Mouse (Mus musculus) neural tube, embryonic 13.5 days (tissue): ENCODE data around the gene Itpkb. TPM values are rescaled to one million over a fixed set of nuclear protein-coding genes. Genes with fewer than 3 reads are reported as not detected.
"Not testable (repeated sequence)": the region's sequence is repeated elsewhere in the genome, so short reads cannot be mapped to it uniquely, and the experiment has no call there.

Source experiments
- ATAC-seq: fragments of 200-750 bp; cut with Nextera tagmentation; 2 replicates; pipeline ENCODE4 v1.8.0; 2017; ENCODE audit warnings: low read depth, mild to moderate bottlenecking, moderate TSS enrichment, moderate library complexity
- H3K27ac ChIP-seq: fragments of 300-500 bp; sonication (generic); replicated peaks from 2 replicates; pipeline ENCODE4 v1.5.1; 2015; ENCODE audit warnings: moderate library complexity, mild to moderate bottlenecking, inconsistent platforms
- H3K27me3 ChIP-seq: fragments of 300-500 bp; sonication (generic); 2 replicates; pipeline ENCODE4 v1.6.1; 2015; ENCODE audit warnings: mild to moderate bottlenecking, inconsistent platforms
- H3K36me3 ChIP-seq: fragments of 300-500 bp; sonication (generic); 2 replicates; pipeline ENCODE4 v1.6.1; 2015; ENCODE audit warnings: mild to moderate bottlenecking, inconsistent platforms
- H3K4me1 ChIP-seq: fragments of 300-500 bp; sonication (generic); replicated peaks from 2 replicates; pipeline ENCODE4 v1.6.1; 2015; ENCODE audit warnings: inconsistent platforms
- H3K4me2 ChIP-seq: fragments of 300-500 bp; sonication (generic); 2 replicates; pipeline ENCODE4 v1.6.1; 2015; ENCODE audit warnings: inconsistent platforms, mild to moderate bottlenecking, moderate library complexity
- H3K4me3 ChIP-seq: fragments of 300-500 bp; sonication (generic); 2 replicates; pipeline ENCODE4 v1.5.1; 2015; ENCODE audit warnings: mild to moderate bottlenecking, inconsistent platforms
- H3K9ac ChIP-seq: fragments of 300-500 bp; sonication (generic); 2 replicates; pipeline ENCODE4 v1.6.1; 2015; ENCODE audit warnings: moderate library complexity, mild to moderate bottlenecking, inconsistent platforms
- H3K9me3 ChIP-seq: fragments of 300-500 bp; sonication (generic); 2 replicates; pipeline ENCODE4 v1.6.1; 2016; ENCODE audit warnings: inconsistent platforms
- WGBS: fragments of 180-500 bp; shearing (Covaris S2); methylation state at CpG from one replicate; pipeline ENCODE4 v1.1.7; 2015; 5-methylcytosine and 5-hydroxymethylcytosine counted together
- polyA plus RNA-seq: library from polyadenylated mRNA; unstranded; fragments of >200 nt; fragmentation: Nextera tagmentation; extraction: Ambion mirVana; gene quantifications from 2 replicates; pipeline ENCODE4 v1.2.1, GENCODE M21; 2015

Gene Itpkb
- polyA plus RNA-seq, 1 experiment from 2014 or later: 3.9 TPM

DNA sequence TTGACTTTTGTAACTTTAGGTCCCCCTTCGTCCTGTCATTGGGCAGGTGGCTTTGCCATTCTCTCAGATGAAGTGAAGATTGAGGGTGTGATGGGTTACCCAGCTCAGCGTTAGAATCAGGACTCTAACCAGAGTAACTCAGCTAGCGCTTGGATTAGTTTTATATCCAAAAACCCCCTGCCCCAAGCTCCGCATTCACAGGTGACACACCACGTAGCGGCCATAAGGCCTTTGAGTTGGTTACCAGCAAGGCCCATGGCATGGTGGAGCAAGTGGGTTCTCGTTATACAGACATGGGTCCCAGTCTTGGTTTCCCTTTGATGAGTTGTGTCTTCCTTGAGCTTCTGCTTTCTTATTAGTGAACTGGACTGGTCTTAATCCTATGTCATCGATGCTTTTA is 53.6 kb downstream of the Itpkb start:
- H3K9me3 ChIP-seq: no peaks in the 10 kb centered on the region
- H3K4me1 ChIP-seq: peaks cover 24% of the 10 kb centered on the region
- no peak overlapping the region for H3K27ac ChIP-seq
- no peaks in the 10 kb centered on the region for H3K27me3 ChIP-seq
- H3K4me2 ChIP-seq: no peak overlapping the region
- ATAC-seq: no peak
- no peak overlapping the region for H3K4me3 ChIP-seq
- H3K9ac ChIP-seq: no peak overlapping the region
- WGBS: 92% methylated on average over 8 of the region's 8 CpGs
- no peaks in the 10 kb centered on the region for H3K36me3 ChIP-seq

- no peak overlapping the region for H3K9ac ChIP-seq
- peaks cover 24% of the 10 kb centered on the region for H3K4me1 ChIP-seq
- H3K27me3 ChIP-seq: no peaks in the 10 kb centered on the region
- 72% methylated on average over 10 of the region's 10 CpGs for WGBS
- H3K4me3 ChIP-seq: no peak overlapping the region
- H3K36me3 ChIP-seq: no peaks in the 10 kb centered on the region
- no peak overlapping the region for H3K4me2 ChIP-seq
- ATAC-seq: no peak
- no peaks in the 10 kb centered on the region for H3K9me3 ChIP-seq
- H3K27ac ChIP-seq: no peak overlapping the region
Measured at GRCm38 (mm10) chr1:180384486-180384885, 54.2 kb downstream of the Itpkb start.

DNA sequence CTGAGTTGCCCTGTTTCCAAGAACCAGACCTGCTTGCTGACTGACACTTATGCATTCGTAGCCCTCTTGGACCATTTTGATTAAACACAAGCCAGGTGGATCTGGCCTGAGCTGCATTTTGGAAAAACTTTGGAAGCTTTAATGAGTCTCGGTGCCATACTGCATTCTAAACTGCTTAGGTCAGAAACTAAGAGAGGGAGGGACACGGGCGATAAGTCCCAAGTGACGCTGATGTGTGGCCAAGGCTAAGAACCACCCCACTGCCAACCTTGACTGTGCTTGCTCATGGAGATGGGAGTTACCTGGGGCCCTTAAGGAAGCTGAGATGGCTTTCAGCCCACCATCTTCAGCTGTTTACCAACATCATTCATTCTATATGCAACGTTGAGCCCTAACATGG is 55.0 kb downstream of the Itpkb start:
- Histone ChIP-seq H3K4me1 (peaks cover 24% of the 10 kb centered on the region), H3K4me3 (no peak overlapping the region), H3K27ac (no peak overlapping the region), H3K36me3 (no peaks in the 10 kb centered on the region), H3K4me2 (no peak overlapping the region), H3K27me3 (no peaks in the 10 kb centered on the region), H3K9me3 (no peaks in the 10 kb centered on the region), H3K9ac (no peak overlapping the region)
- WGBS: 86% methylated on average over 6 of the region's 6 CpGs
- no peak for ATAC-seq

DNA sequence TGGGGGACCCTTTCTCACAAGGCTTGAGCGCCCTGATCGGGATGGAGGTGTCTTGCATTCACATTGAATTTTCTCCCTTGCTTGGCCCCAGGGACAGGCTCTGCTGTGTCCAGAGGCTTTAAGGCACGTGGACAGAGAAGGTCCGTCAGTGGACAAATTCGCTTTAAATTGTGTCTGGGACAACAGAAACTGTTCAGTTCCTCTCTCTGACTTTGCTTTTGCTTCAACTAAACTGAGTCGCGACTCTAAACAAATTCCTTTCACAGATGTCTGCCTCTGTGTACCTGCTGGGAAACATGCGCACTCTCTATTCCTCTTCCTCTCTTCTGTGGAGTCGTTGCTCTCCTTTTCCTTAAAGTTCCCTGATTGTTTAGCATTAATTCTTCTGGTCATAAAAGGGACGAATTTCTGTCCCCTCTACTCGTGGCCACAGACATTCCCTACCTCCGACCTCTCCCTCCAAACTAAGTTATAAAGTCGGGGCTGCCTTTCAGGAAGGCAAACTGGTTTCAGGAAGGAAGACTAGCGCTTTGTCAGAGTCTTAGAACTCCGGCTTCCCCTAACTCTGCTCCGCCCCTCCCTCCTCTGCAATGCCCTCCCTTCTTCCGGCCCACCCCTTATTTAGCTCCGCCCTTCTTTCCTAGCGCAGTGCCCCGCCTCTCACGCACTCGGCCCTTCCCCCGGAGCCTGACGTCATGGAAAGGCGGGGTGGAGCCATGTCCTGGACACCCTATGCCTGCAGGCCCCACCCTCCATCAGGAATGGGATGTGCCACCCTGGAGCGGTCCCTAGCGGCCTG is 56.9 kb downstream of the Itpkb start:
- Histone ChIP-seq H3K27ac (peak overlapping the region; percentile 77), H3K4me1 (peaks cover 24% of the 10 kb centered on the region), H3K4me2 (peak overlapping the region; percentile 62), H3K4me3 (peak overlapping the region; percentile 40), H3K9me3 (no peaks in the 10 kb centered on the region), H3K9ac (peak overlapping the region; percentile 64), H3K36me3 (no peaks in the 10 kb centered on the region), H3K27me3 (no peaks in the 10 kb centered on the region)
- ATAC-seq: peak; percentile 97
- 2% methylated on average over 27 of the region's 27 CpGs for WGBS

DNA sequence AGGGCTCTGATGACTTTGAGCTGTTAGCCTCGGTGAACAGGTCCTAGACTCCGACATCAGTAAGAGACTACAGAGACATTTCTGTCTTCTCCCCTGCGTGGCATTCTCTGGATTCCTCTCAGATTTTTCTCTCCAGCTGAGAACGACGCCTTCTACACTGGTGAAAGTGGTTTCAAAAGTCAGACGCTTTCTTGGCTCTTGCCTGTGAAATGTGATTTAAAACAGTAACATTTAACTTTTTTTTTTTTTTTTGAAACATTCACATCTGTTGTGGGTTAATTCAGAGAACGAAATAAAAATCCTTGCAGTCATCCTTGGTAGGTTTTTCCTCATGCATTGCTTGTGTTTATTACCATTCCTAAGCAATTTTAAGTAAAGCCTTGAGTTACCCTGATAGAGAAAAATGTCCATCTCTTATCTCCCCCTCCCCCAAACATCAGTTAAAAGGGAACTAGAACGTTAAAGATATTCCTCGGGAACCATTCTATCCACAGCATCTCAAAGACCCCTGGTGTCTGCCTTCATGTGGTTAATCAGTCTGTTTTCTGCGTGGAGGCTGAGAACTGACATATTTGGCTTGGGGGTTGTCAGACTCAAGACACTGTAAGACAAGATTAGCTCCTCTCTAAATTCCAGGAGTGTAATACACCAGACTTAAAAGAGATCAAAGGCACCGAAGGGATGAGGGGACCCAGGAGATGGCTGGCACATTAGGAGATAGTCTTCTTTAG is 57.6 kb downstream of the Itpkb start:
- no peaks in the 10 kb centered on the region for H3K9me3 ChIP-seq
- peak overlapping the region; percentile 62 for H3K4me2 ChIP-seq
- peak overlapping the region; percentile 75 for H3K27ac ChIP-seq
- H3K4me1 ChIP-seq: peaks cover 22% of the 10 kb centered on the region
- peak overlapping the region; percentile 64 for H3K9ac ChIP-seq
- H3K36me3 ChIP-seq: no peaks in the 10 kb centered on the region
- H3K4me3 ChIP-seq: peak overlapping the region; percentile 40
- no peaks in the 10 kb centered on the region for H3K27me3 ChIP-seq
- 16% methylated on average over 11 of the region's 11 CpGs for WGBS
- ATAC-seq: no peak

- Histone ChIP-seq H3K27me3 (no peaks in the 10 kb centered on the region), H3K4me1 (peaks cover 22% of the 10 kb centered on the region), H3K9ac (0 out of 2 replicates have a peak overlapping the region, but pooled peaks have one; percentile 64), H3K27ac (0 out of 2 replicates have a peak overlapping the region, but pooled peaks have one; percentile 75), H3K36me3 (no peaks in the 10 kb centered on the region), H3K4me2 (no peak overlapping the region), H3K4me3 (no peak overlapping the region), H3K9me3 (no peaks in the 10 kb centered on the region)
- WGBS: 61% methylated on average over 1 of the region's 1 CpGs
- ATAC-seq: no peak
Measured at GRCm38 (mm10) chr1:180388481-180388880, 58.2 kb downstream of the Itpkb start.

GRCm38 (mm10) chr1:180389213-180389760 is 59.0 kb downstream of the Itpkb start:
- peaks cover 22% of the 10 kb centered on the region for H3K4me1 ChIP-seq
- WGBS: 84% methylated on average over 11 of the region's 11 CpGs
- not testable (repeated sequence) for H3K9me3 ChIP-seq, H3K4me3 ChIP-seq, H3K27ac ChIP-seq, H3K36me3 ChIP-seq, ATAC-seq, H3K9ac ChIP-seq, H3K27me3 ChIP-seq, H3K4me2 ChIP-seq

DNA sequence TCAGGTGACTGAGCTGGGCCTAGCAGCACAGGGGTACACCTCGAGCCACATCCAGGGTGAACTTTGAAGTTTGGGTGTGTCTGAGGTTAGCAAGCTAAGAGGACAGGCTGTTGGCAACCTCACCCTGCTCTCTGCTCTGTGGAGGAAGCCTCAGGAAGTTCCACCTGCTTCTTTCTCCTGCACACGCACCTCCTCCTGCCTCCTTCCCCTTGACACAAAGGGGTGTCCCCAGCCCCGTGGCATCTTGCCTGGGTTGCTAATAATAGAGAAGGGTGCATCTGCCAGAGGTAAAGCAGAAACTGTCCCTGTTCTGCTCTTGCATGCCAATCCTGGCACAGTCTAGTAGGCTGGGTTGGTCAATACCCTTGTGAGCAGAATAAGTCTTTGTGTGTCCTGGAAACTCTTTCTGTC is 60.0 kb downstream of the Itpkb start:
- no peak overlapping the region for H3K4me3 ChIP-seq
- no peaks in the 10 kb centered on the region for H3K9me3 ChIP-seq
- H3K9ac ChIP-seq: no peak overlapping the region
- WGBS: 79% methylated on average over 3 of the region's 3 CpGs
- H3K27ac ChIP-seq: no peak overlapping the region
- no peak for ATAC-seq
- H3K4me2 ChIP-seq: no peak overlapping the region
- no peaks in the 10 kb centered on the region for H3K36me3 ChIP-seq
- peaks cover 22% of the 10 kb centered on the region for H3K4me1 ChIP-seq
- H3K27me3 ChIP-seq: no peaks in the 10 kb centered on the region

- Histone ChIP-seq H3K27me3 (no peaks in the 10 kb centered on the region), H3K4me1 (peaks cover 22% of the 10 kb centered on the region), H3K4me3 (no peak overlapping the region), H3K36me3 (no peaks in the 10 kb centered on the region), H3K4me2 (no peak overlapping the region), H3K9me3 (no peaks in the 10 kb centered on the region), H3K9ac (no peak overlapping the region), H3K27ac (no peak overlapping the region)
- ATAC-seq: no peak
- 82% methylated on average over 10 of the region's 10 CpGs for WGBS
Measured at GRCm38 (mm10) chr1:180390746-180391574, 60.7 kb downstream of the Itpkb start.

- no peaks in the 10 kb centered on the region for H3K36me3 ChIP-seq
- H3K27ac ChIP-seq: no peak overlapping the region
- no peaks in the 10 kb centered on the region for H3K27me3 ChIP-seq
- 82% methylated on average over 4 of the region's 4 CpGs for WGBS
- H3K9me3 ChIP-seq: no peaks in the 10 kb centered on the region
- no peak for ATAC-seq
- H3K4me2 ChIP-seq: no peak overlapping the region
- H3K4me1 ChIP-seq: peaks cover 17% of the 10 kb centered on the region
- H3K4me3 ChIP-seq: no peak overlapping the region
- no peak overlapping the region for H3K9ac ChIP-seq
Measured at GRCm38 (mm10) chr1:180391575-180391945, 61.3 kb downstream of the Itpkb start.

DNA sequence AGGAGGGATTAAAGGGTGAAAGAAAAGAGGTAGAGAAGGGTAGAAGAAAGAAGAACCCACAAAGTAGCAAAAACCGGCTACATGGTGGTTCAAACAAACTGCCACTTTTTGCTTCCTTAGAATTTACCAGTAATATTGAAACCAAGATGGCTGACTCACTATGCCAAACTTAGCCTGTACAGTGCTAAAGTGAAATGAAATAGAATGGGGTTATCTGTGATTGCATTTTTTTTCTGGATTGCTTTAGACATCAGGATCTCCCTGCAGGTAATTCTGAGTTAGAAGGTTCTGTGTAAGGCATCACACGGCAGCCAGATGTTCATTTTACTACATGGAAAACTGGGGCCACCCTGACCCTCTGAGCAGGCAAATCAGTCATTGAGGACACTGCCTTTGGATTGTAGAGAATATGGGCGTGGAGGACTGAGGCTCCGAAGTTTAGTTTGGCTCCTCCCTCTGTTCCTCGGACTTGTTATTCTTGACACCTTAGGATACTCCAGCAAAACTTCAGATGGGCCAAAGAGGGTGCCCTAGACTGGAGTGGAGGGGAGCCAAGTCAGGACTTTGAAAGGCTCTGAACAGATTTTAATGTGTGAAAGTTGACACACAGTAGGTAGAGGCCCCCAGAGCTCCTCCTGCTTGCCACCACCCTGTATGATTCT is 62.0 kb downstream of the Itpkb start:
- H3K4me3 ChIP-seq: no peak overlapping the region
- H3K27ac ChIP-seq: no peak overlapping the region
- 85% methylated on average over 5 of the region's 5 CpGs for WGBS
- H3K4me1 ChIP-seq: peaks cover 12% of the 10 kb centered on the region
- H3K9me3 ChIP-seq: no peaks in the 10 kb centered on the region
- H3K27me3 ChIP-seq: no peaks in the 10 kb centered on the region
- no peak overlapping the region for H3K4me2 ChIP-seq
- H3K9ac ChIP-seq: no peak overlapping the region
- no peaks in the 10 kb centered on the region for H3K36me3 ChIP-seq
- no peak for ATAC-seq
